Mouse (Mus musculus) embryonic facial prominence, embryonic 10.5 days (tissue): ENCODE measurements around the gene Ywhag. TPM values are rescaled to one million over a fixed set of nuclear protein-coding genes. Genes with fewer than 3 reads are reported as not detected.

Experiments used
- DNase-seq: peaks from one replicate; pipeline ENCODE4 v3.0.0-alpha.2; 2017; ENCODE audit warnings: low spot score
- H3K27ac ChIP-seq: fragments of 300-500 bp; sonication (generic); replicated peaks from 2 replicates; pipeline ENCODE4 v1.5.1; 2016; ENCODE audit warnings: mild to moderate bottlenecking
- H3K27me3 ChIP-seq: fragments of 300-500 bp; sonication (generic); replicated peaks from 2 replicates; pipeline ENCODE4 v1.6.1; 2016; ENCODE audit warnings: low read depth, mild to moderate bottlenecking; ENCODE audit not compliant: poor library complexity, severe bottlenecking
- H3K36me3 ChIP-seq: fragments of 300-500 bp; sonication (generic); replicated peaks from 2 replicates; pipeline ENCODE4 v1.6.1; 2016; ENCODE audit warnings: mild to moderate bottlenecking, moderate library complexity
- H3K4me1 ChIP-seq: fragments of 300-500 bp; sonication (generic); 2 replicates; pipeline ENCODE4 v1.6.1; 2016
- H3K4me3 ChIP-seq: fragments of 300-500 bp; sonication (generic); 2 replicates; pipeline ENCODE4 v1.5.1; 2016; ENCODE audit warnings: mild to moderate bottlenecking, moderate library complexity
- H3K9me3 ChIP-seq: fragments of 300-500 bp; sonication (generic); 2 replicates; pipeline ENCODE4 v1.6.1; 2016; ENCODE audit warnings: mild to moderate bottlenecking
- WGBS: fragments of 180-500 bp; shearing (Covaris S2); methylation state at CpG from one replicate; pipeline ENCODE4 v1.1.7; 2016; 5-methylcytosine and 5-hydroxymethylcytosine counted together
- polyA plus RNA-seq: library from polyadenylated mRNA; unstranded; fragments of >200 nt; fragmentation: Nextera tagmentation; extraction: Ambion mirVana; gene quantifications from 2 replicates; pipeline ENCODE4 v1.2.1, GENCODE M21; 2016

The Ywhag gene
- polyA plus RNA-seq, 1 experiment from 2014 or later = 244 TPM

- H3K27me3 ChIP-seq = peaks cover 61% of the 10 kb centered on the region
- H3K4me1 ChIP-seq = peaks cover 24% of the 10 kb centered on the region
- H3K27ac ChIP-seq = no peak overlapping the region
- H3K9me3 ChIP-seq = no peaks in the 10 kb centered on the region
- no peak overlapping the region for H3K4me3 ChIP-seq
- DNase-seq = no peak
- H3K36me3 ChIP-seq = no peaks in the 10 kb centered on the region
- 65% methylated on average over 3 of the region's 3 CpGs for WGBS
These were observed 43.5 kb downstream of the Ywhag start for GRCm38 (mm10) chr5:135890920-135891319.

GRCm38 (mm10) chr5:135890323-135890722 is 44.1 kb downstream of the Ywhag start:
- no peaks in the 10 kb centered on the region for H3K9me3 ChIP-seq
- H3K36me3 ChIP-seq = no peaks in the 10 kb centered on the region
- 53% methylated on average over 4 of the region's 4 CpGs for WGBS
- H3K4me3 ChIP-seq = no peak overlapping the region
- DNase-seq = no peak
- no peak overlapping the region for H3K27ac ChIP-seq
- peaks cover 24% of the 10 kb centered on the region for H3K4me1 ChIP-seq
- H3K27me3 ChIP-seq = peaks cover 66% of the 10 kb centered on the region

- Histone ChIP-seq H3K27ac (no peak overlapping the region), H3K4me3 (peak overlapping the region; percentile 44), H3K27me3 (peaks cover 72% of the 10 kb centered on the region), H3K4me1 (peaks cover 24% of the 10 kb centered on the region), H3K9me3 (no peaks in the 10 kb centered on the region), H3K36me3 (no peaks in the 10 kb centered on the region)
- WGBS = 3% methylated on average over 30 of the region's 30 CpGs
- no peak for DNase-seq
These were observed 45.8 kb downstream of the Ywhag start for GRCm38 (mm10) chr5:135888405-135889215.

- no peaks in the 10 kb centered on the region for H3K36me3 ChIP-seq
- peaks cover 21% of the 10 kb centered on the region for H3K4me1 ChIP-seq
- no peaks in the 10 kb centered on the region for H3K9me3 ChIP-seq
- H3K4me3 ChIP-seq = peak within 1 kb of the TSS; percentile 52
- peaks cover 71% of the 10 kb centered on the region for H3K27me3 ChIP-seq
- 0 out of 2 replicates have a peak within 1 kb of the TSS, but pooled peaks have one; percentile 44 for H3K27ac ChIP-seq
- WGBS = 3% methylated on average over 24 of the region's 24 CpGs
- DNase-seq = peak; percentile 72
These were observed 46.7 kb downstream of the Ywhag start, which contains the start of gene Hspb1 for GRCm38 (mm10) chr5:135887675-135888102. Hspb1 (plus strand) TSS chr5:135887919.

- no peaks in the 10 kb centered on the region for H3K36me3 ChIP-seq
- no peaks in the 10 kb centered on the region for H3K9me3 ChIP-seq
- WGBS = 77% methylated on average over 6 of the region's 6 CpGs
- H3K4me3 ChIP-seq = no peak overlapping the region
- DNase-seq = no peak
- peaks cover 50% of the 10 kb centered on the region for H3K27me3 ChIP-seq
- no peak overlapping the region for H3K27ac ChIP-seq
- peaks cover 17% of the 10 kb centered on the region for H3K4me1 ChIP-seq
These were observed 49.8 kb downstream of the Ywhag start for GRCm38 (mm10) chr5:135884641-135885040.

- 71% methylated on average over 13 of the region's 13 CpGs for WGBS
- no peaks in the 10 kb centered on the region for H3K9me3 ChIP-seq
- H3K27ac ChIP-seq = no peak overlapping the region
- H3K4me3 ChIP-seq = no peak overlapping the region
- no peak for DNase-seq
- peaks cover 10% of the 10 kb centered on the region for H3K4me1 ChIP-seq
- H3K27me3 ChIP-seq = peaks cover 24% of the 10 kb centered on the region
- H3K36me3 ChIP-seq = no peaks in the 10 kb centered on the region
These were observed 54.8 kb downstream of the Ywhag start for GRCm38 (mm10) chr5:135879449-135880158.

- Histone ChIP-seq H3K4me1 (peaks cover 18% of the 10 kb centered on the region), H3K27me3 (peaks cover 36% of the 10 kb centered on the region), H3K27ac (peak overlapping the region; percentile 44; the same call in 1 of the 2 replicates), H3K9me3 (no peaks in the 10 kb centered on the region), H3K36me3 (no peaks in the 10 kb centered on the region), H3K4me3 (peak overlapping the region; percentile 51)
- peak; percentile 69 for DNase-seq
- WGBS = under 1% methylated on average over 16 of the region's 16 CpGs
These were observed 56.6 kb downstream of the Ywhag start for GRCm38 (mm10) chr5:135877831-135878231.

- Histone ChIP-seq H3K27ac (no peak overlapping the region), H3K4me3 (peak overlapping the region; percentile 51), H3K27me3 (peaks cover 40% of the 10 kb centered on the region), H3K9me3 (no peaks in the 10 kb centered on the region), H3K36me3 (no peaks in the 10 kb centered on the region), H3K4me1 (peaks cover 19% of the 10 kb centered on the region)
- DNase-seq = peak; percentile 64
- 28% methylated on average over 8 of the region's 8 CpGs for WGBS
These were observed 57.2 kb downstream of the Ywhag start for GRCm38 (mm10) chr5:135877180-135877579.

GRCm38 (mm10) chr5:135873753-135874152 is 60.7 kb downstream of the Ywhag start:
- no peak overlapping the region for H3K27ac ChIP-seq
- no peak overlapping the region for H3K4me3 ChIP-seq
- DNase-seq = no peak
- 64% methylated on average over 9 of the region's 9 CpGs for WGBS
- peaks cover 23% of the 10 kb centered on the region for H3K4me1 ChIP-seq
- no peaks in the 10 kb centered on the region for H3K36me3 ChIP-seq
- no peaks in the 10 kb centered on the region for H3K9me3 ChIP-seq
- H3K27me3 ChIP-seq = peaks cover 66% of the 10 kb centered on the region

GRCm38 (mm10) chr5:135872996-135873395 is 61.4 kb downstream of the Ywhag start:
- 0 out of 2 replicates have a peak overlapping the region, but pooled peaks have one; percentile 1 for H3K27ac ChIP-seq
- H3K9me3 ChIP-seq = no peaks in the 10 kb centered on the region
- 10% methylated on average over 16 of the region's 16 CpGs for WGBS
- H3K4me3 ChIP-seq = peak overlapping the region; percentile 26; the same call in 1 of the 2 replicates
- peaks cover 28% of the 10 kb centered on the region for H3K4me1 ChIP-seq
- peaks cover 74% of the 10 kb centered on the region for H3K27me3 ChIP-seq
- peak; percentile 54 for DNase-seq
- H3K36me3 ChIP-seq = no peaks in the 10 kb centered on the region

- H3K27ac ChIP-seq = no peak overlapping the region
- H3K9me3 ChIP-seq = no peaks in the 10 kb centered on the region
- no peak overlapping the region for H3K4me3 ChIP-seq
- H3K27me3 ChIP-seq = peaks cover 97% of the 10 kb centered on the region
- WGBS = 83% methylated on average over 5 of the region's 5 CpGs
- no peaks in the 10 kb centered on the region for H3K36me3 ChIP-seq
- no peak for DNase-seq
- H3K4me1 ChIP-seq = peaks cover 27% of the 10 kb centered on the region
These were observed 63.9 kb downstream of the Ywhag start for GRCm38 (mm10) chr5:135870505-135870904.

GRCm38 (mm10) chr5:135869661-135870423 is 64.6 kb downstream of the Ywhag start:
- WGBS = 62% methylated on average over 14 of the region's 14 CpGs
- peaks cover 98% of the 10 kb centered on the region for H3K27me3 ChIP-seq
- no peaks in the 10 kb centered on the region for H3K36me3 ChIP-seq
- no peak for DNase-seq
- H3K9me3 ChIP-seq = no peaks in the 10 kb centered on the region
- H3K4me1 ChIP-seq = peaks cover 27% of the 10 kb centered on the region
- H3K27ac ChIP-seq = no peak overlapping the region
- H3K4me3 ChIP-seq = no peak overlapping the region
